Mouse (Mus musculus) forebrain, postnatal 0 days (tissue): ENCODE measurements around the gene Rmdn3. TPM values are rescaled to one million over a fixed set of nuclear protein-coding genes. Genes with fewer than 3 reads are reported as not detected.
A peak's percentile ranks its signal among the peaks of the same experiment; 100 is the strongest.

Experiments
- ATAC-seq: fragments of 200-750 bp; cut with Nextera tagmentation; 2 replicates; pipeline ENCODE4 v1.8.0; 2017; ENCODE audit warnings: mild to moderate bottlenecking, moderate library complexity
- DNase-seq: peaks from one replicate; pipeline ENCODE4 v3.0.0-alpha.2; 2015
- H3K27ac ChIP-seq: fragments of 300-500 bp; sonication (generic); 2 replicates; pipeline ENCODE4 v1.5.1; 2014; ENCODE audit warnings: low read depth, mild to moderate bottlenecking, antibody characterized with exemption, low read length, moderate library complexity, mixed read lengths
- H3K27me3 ChIP-seq: fragments of 300-500 bp; sonication (generic); 2 replicates; pipeline ENCODE4 v1.6.1; 2014; ENCODE audit warnings: mild to moderate bottlenecking, low read length, mixed read lengths; ENCODE audit not compliant: insufficient read depth
- H3K36me3 ChIP-seq: fragments of 300-500 bp; sonication (generic); 2 replicates; pipeline ENCODE4 v1.6.1; 2014; ENCODE audit warnings: mild to moderate bottlenecking, moderate library complexity; ENCODE audit not compliant: insufficient read depth
- H3K4me1 ChIP-seq: fragments of 300-500 bp; sonication (generic); 2 replicates; pipeline ENCODE4 v1.6.1; 2014; ENCODE audit warnings: antibody characterized with exemption; ENCODE audit not compliant: insufficient read depth
- H3K4me2 ChIP-seq: fragments of 300-500 bp; sonication (generic); 2 replicates; pipeline ENCODE4 v1.6.1; 2014; ENCODE audit warnings: low read depth, mild to moderate bottlenecking, moderate library complexity
- H3K4me3 ChIP-seq: fragments of 300-500 bp; sonication (generic); 2 replicates; pipeline ENCODE4 v1.5.1; 2014; ENCODE audit warnings: low read depth, low read length, mixed read lengths
- H3K9ac ChIP-seq: fragments of 300-500 bp; sonication (generic); 2 replicates; pipeline ENCODE4 v1.6.1; 2014; ENCODE audit warnings: mild to moderate bottlenecking
- H3K9me3 ChIP-seq: fragments of 300-500 bp; sonication (generic); 2 replicates; pipeline ENCODE4 v1.6.1; 2016; ENCODE audit warnings: low read length
- CTCF ChIP-seq: sonication (generic); IDR thresholded peaks from 2 replicates; pipeline ENCODE4 v1.5.1; 2016; ENCODE audit warnings: antibody characterized with exemption, control low read depth, low read depth
- WGBS: fragments of 180-500 bp; shearing (Covaris S2); extraction: QIAGEN DNeasy Blood & Tissue Kit; methylation state at CpG from one replicate; pipeline ENCODE4 v1.1.7; 2014; 5-methylcytosine and 5-hydroxymethylcytosine counted together
- polyA plus RNA-seq: library from polyadenylated mRNA; unstranded; fragments of >200 nt; fragmentation: Nextera tagmentation; extraction: Ambion mirVana; gene quantifications from 2 replicates; pipeline ENCODE4 v1.2.1, GENCODE M21; 2015
- total RNA-seq: library from RNA; depleted of rRNA; stranded (reverse); fragments of >200 nt; gene quantifications from 2 replicates; pipeline ENCODE4 v1.2.3, GENCODE M21; 2014; rRNA removed

Rmdn3 gene
- total RNA-seq = 45.8 and 57.3 TPM in 2 replicates
- polyA plus RNA-seq = 36.4 and 39.5 TPM in 2 replicates

GRCm38 (mm10) chr2:119156681-119157572 lies at the start of gene Rmdn3:
Gene Rmdn3, minus strand, starts transcription at chr2:119157034.
- Histone ChIP-seq H3K27ac (peak within 1 kb of the TSS; percentile 73), H3K27me3 (no peaks in the 10 kb centered on the region), H3K4me2 (peak within 1 kb of the TSS; percentile 93), H3K4me3 (peak within 1 kb of the TSS; percentile 95), H3K4me1 (0 out of 2 replicates have a peak, but pooled peaks cover 6% of the 10 kb centered on the region), H3K9me3 (no peaks in the 10 kb centered on the region), H3K9ac (peak within 1 kb of the TSS; percentile 91), H3K36me3 (peaks cover 24% of the 10 kb centered on the region)
- peak; percentile 48 for TF ChIP-seq CTCF
- WGBS = 2% methylated on average over 54 of the region's 57 CpGs
- DNase-seq (peak; percentile 98), ATAC-seq (peak; percentile 95)

DNA sequence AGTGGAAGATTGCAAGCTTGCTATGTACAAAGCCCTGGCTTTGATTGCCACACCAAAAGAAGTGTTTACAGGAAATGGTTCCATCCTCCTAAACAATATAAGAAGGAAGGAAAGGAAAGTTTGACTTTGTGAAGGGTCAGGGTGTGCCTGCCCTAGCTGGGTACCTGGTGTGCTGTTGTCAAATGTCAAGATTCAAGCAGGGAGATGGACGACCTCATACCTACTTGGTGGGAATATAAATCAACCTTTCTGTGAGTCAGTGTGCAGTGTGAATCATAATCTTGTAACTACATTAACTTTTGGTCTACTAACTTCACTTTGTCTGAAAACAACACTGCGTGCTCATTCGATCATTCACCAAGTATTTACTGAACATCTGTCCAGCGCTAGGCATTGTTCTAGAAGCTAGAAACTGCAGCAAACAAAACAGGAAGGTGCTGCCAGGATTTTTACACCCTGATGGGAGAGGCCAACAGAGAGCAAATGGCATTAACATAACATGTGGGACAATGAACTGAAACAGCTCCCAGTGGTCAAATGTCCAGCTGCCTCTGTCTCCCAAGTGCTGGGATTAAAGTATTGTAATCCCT lies 47.1 kb upstream of the Rmdn3 start:
- no peak for TF ChIP-seq CTCF
- no peak overlapping the region for H3K9ac ChIP-seq
- no peak overlapping the region for H3K4me2 ChIP-seq
- DNase-seq (no peak), ATAC-seq (no peak)
- 79% methylated on average over 4 of the region's 4 CpGs for WGBS
- H3K4me3 ChIP-seq = no peak overlapping the region
- no peak overlapping the region for H3K27ac ChIP-seq
- H3K4me1 ChIP-seq = no peaks in the 10 kb centered on the region
- H3K9me3 ChIP-seq = no peaks in the 10 kb centered on the region
- no peaks in the 10 kb centered on the region for H3K36me3 ChIP-seq
- no peaks in the 10 kb centered on the region for H3K27me3 ChIP-seq

DNA sequence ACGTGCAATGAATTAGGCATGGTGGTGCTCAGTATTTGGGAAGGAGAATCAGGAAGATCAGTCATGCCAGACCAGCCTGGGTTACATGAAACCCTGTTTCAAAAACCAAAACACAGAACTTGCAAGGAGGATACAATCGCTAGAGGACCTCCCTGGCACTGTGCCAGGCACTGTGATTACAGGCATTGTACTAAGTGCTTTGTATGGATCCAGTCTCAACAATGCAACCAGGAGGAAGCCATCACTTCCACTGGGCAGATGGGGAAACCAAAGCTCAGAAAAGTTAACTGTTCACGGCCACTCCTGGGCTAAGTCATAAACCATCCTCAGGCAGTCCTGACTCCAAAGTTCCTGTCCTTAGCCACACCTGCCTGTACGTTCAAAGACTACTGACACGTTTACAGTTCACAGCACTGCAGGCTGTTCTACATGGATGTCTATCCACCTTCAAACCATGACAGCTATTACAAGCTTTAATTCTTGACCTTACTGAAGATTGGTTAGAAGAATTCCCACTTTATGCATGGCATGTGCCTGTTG lies 46.1 kb upstream of the Rmdn3 start:
- WGBS = 52% methylated on average over 5 of the region's 5 CpGs
- peak; percentile 14; the same call in 1 of the 2 replicates for ATAC-seq
- H3K4me1 ChIP-seq = no peaks in the 10 kb centered on the region
- H3K9ac ChIP-seq = no peak overlapping the region
- no peak overlapping the region for H3K27ac ChIP-seq
- H3K27me3 ChIP-seq = no peaks in the 10 kb centered on the region
- TF ChIP-seq CTCF = no peak
- no peak overlapping the region for H3K4me2 ChIP-seq
- no peaks in the 10 kb centered on the region for H3K9me3 ChIP-seq
- H3K36me3 ChIP-seq = no peaks in the 10 kb centered on the region
- no peak for DNase-seq
- no peak overlapping the region for H3K4me3 ChIP-seq

DNA sequence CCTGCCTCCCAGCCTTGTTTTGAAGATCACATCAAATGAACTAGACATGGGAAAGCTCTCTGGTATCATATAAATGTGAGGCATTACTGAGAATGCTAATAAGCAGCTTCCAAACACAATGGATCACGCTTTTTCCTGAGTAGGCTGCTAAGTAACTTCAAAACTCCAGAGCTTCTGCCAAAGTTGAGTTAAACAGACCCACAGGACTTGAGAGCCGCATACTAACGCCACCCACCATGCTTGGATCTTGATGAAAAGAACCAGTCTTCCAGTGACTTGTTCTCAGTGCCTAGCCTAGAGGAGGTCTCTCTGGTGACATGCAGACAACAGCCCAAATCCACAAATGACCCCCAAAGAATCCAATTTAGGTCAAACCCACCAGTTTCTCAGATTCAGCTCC lies 42.1 kb upstream of the Rmdn3 start:
- ATAC-seq (peak; percentile 54; the same call in 1 of the 2 replicates), DNase-seq (no peak)
- TF ChIP-seq CTCF = no peak
- Histone ChIP-seq H3K4me1 (no peaks in the 10 kb centered on the region), H3K36me3 (no peaks in the 10 kb centered on the region), H3K27ac (no peak overlapping the region), H3K4me3 (no peak overlapping the region), H3K27me3 (no peaks in the 10 kb centered on the region), H3K4me2 (no peak overlapping the region), H3K9me3 (no peaks in the 10 kb centered on the region), H3K9ac (no peak overlapping the region)
- WGBS = 30% methylated on average over 3 of the region's 3 CpGs

DNA sequence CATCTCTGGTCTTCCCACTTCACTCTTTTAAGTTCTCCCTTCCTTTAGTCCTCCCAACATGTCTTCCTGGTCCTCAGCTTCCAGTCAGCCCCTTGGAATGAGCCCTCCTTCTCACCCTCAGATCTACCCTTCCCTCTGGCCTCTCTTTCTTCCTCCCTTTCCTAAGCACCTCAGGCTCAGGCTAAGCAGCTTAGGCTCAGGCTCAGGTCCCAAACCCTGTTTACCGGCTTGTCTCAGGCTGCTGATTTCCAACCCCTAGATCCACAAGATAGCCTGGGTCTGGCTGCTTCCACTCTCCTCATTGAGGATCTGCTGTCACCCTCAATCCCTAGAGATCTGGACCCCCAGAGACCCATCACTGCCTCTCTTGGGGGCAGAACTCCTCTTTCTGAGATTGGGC lies 41.2 kb upstream of the Rmdn3 start:
- ATAC-seq = no peak
- Histone ChIP-seq H3K27me3 (no peaks in the 10 kb centered on the region), H3K9me3 (no peaks in the 10 kb centered on the region), H3K27ac (no peak overlapping the region), H3K9ac (no peak overlapping the region), H3K4me3 (no peak overlapping the region), H3K36me3 (no peaks in the 10 kb centered on the region), H3K4me1 (no peaks in the 10 kb centered on the region), H3K4me2 (no peak overlapping the region)
- WGBS = 21% methylated on average over 1 of the region's 1 CpGs
- TF ChIP-seq CTCF = no peak
- DNase-seq = no peak

DNA sequence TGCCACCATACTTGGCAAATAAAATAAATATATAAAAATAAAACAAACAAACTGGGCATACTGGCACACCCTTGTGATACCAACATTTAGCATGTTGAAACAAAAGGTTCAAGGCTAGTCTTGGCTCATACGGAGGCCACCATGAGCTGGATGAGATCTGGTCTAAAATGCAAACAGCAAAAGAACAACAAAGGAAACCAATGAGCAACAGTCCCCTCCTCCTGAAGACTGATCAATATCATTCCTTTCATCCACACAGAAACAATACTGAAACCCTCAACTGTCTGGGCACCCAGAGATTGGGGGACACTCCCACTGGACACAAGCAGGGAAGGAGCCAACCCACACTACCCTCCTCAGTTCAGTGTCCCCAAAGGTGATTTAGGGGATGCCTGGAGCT lies 40.7 kb upstream of the Rmdn3 start:
- Histone ChIP-seq H3K9me3 (no peaks in the 10 kb centered on the region), H3K27ac (no peak overlapping the region), H3K4me1 (no peaks in the 10 kb centered on the region), H3K27me3 (no peaks in the 10 kb centered on the region), H3K36me3 (no peaks in the 10 kb centered on the region), H3K4me2 (no peak overlapping the region), H3K9ac (no peak overlapping the region), H3K4me3 (no peak overlapping the region)
- no peak for TF ChIP-seq CTCF
- WGBS = 82% methylated on average over 1 of the region's 1 CpGs
- DNase-seq (no peak), ATAC-seq (no peak)
